Mouse (Mus musculus) liver, adult 2 months (tissue): Measurements from ENCODE around the gene Rdh5. TPM values are rescaled to one million over a fixed set of nuclear protein-coding genes. Genes with fewer than 3 reads are reported as not detected.

Source experiments
- DNase-seq: peaks from one replicate; pipeline ENCODE4 v3.0.0-alpha.2; 2011; ENCODE audit warnings: low read depth, low spot score; ENCODE audit errors: extremely low read depth
- H3K27ac ChIP-seq: fragments of 200-500 bp; replicated peaks from 2 replicates; pipeline ENCODE4 v1.5.1; 2012; ENCODE audit warnings: low read depth, mild to moderate bottlenecking, control low read depth, inconsistent platforms, low read length; ENCODE audit not compliant: insufficient read depth
- H3K27me3 ChIP-seq: fragments of 200-500 bp; 2 replicates; pipeline ENCODE4 v1.6.1; 2012; ENCODE audit warnings: mild to moderate bottlenecking, moderate library complexity, low read length, inconsistent platforms; ENCODE audit not compliant: control insufficient read depth, insufficient read depth
- H3K36me3 ChIP-seq: fragments of 200-500 bp; 2 replicates; pipeline ENCODE4 v1.6.1; 2012; ENCODE audit warnings: low read length, inconsistent platforms; ENCODE audit not compliant: control insufficient read depth, insufficient read depth
- H3K4me1 ChIP-seq: fragments of 200-500 bp; 2 replicates; pipeline ENCODE4 v1.6.1; 2011; ENCODE audit warnings: low read length; ENCODE audit not compliant: control insufficient read depth, insufficient read depth
- H3K4me3 ChIP-seq: fragments of 200-500 bp; 2 replicates; pipeline ENCODE4 v1.5.1; 2011; ENCODE audit warnings: low read depth, mild to moderate bottlenecking, control low read depth, low read length, moderate library complexity; ENCODE audit not compliant: insufficient read depth
- H3K79me2 ChIP-seq: fragments of 200-500 bp; 2 replicates; pipeline ENCODE4 v1.6.1; 2012; ENCODE audit warnings: inconsistent platforms, mild to moderate bottlenecking, low read length, moderate library complexity; ENCODE audit not compliant: control insufficient read depth, insufficient read depth
- H3K9ac ChIP-seq: fragments of 200-500 bp; 2 replicates; pipeline ENCODE4 v1.6.1; 2012; ENCODE audit warnings: low read depth, mild to moderate bottlenecking, control low read depth, inconsistent platforms, low read length
- CTCF ChIP-seq: fragments of 200-500 bp; IDR thresholded peaks from 2 replicates; pipeline ENCODE4 v1.5.1; 2011; ENCODE audit warnings: low read depth, low read length, control low read depth
- POLR2A ChIP-seq: fragments of 200-500 bp; IDR thresholded peaks from 2 replicates; pipeline ENCODE4 v1.6.1; 2011; ENCODE audit warnings: low read length, control low read depth; ENCODE audit not compliant: insufficient read depth; ENCODE audit errors: extremely low read depth
- WGBS: fragments of 180-500 bp; shearing (Covaris S2); methylation state at CpG from one replicate; pipeline ENCODE4 v1.1.7; 2018; 5-methylcytosine and 5-hydroxymethylcytosine counted together
- polyA plus RNA-seq: library from polyadenylated mRNA; depleted of rRNA; stranded (reverse); fragments of >200 nt; gene quantifications from 2 replicates; pipeline ENCODE4 v1.2.3, GENCODE M21; 2012
- total RNA-seq: library from RNA; depleted of rRNA; stranded (reverse); fragments of >200 nt; gene quantifications from 2 replicates; pipeline ENCODE4 v1.2.3, GENCODE M21; 2014

Rdh5 gene
- total and polyA plus RNA-seq, 2 experiments: 33.8 to 86.2 TPM

DNA sequence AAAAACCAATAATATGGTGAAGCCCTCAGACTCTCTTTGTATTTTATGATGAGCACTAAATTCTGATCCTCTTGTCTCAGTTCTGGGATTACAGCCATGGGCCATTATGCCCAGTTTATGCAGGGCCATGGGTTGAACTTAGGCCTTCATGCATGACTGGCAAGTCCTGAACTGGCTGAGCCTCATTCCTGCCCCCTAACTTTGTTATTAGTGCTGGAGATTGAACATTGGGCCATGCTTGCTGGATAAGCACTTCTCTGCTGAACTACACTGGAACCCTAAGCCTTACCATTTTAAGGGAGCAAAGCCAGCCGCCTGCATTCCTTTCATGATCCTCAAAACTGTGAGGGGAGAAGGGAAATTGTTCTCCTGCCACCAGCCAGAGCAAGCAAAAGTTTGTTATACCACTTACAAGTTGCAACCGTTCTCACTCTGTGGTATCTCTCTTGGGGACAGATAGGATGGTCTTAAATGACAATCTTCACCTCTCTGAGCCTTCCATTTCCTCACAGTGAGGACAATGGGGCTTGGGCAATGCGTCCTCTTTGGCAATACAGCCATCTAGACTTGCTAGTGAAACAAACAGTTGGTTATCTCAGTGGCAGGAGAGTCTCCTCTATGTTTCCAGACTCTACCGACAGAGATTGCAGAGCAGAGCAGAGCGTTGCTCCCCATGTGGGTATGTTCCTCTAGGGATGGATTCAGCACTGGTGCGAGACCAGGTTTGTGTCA lies 22.8 kb downstream of the Rdh5 start:
- Histone ChIP-seq H3K79me2 (no peaks in the 10 kb centered on the region), H3K27me3 (0 out of 2 replicates have a peak, but pooled peaks cover 4% of the 10 kb centered on the region), H3K4me1 (peaks cover 3% of the 10 kb centered on the region; the same call in 1 of the 2 replicates), H3K27ac (no peak overlapping the region), H3K9ac (no peak overlapping the region), H3K4me3 (no peak overlapping the region), H3K36me3 (no peaks in the 10 kb centered on the region)
- DNase-seq: no peak
- TF ChIP-seq POLR2A (no peak), CTCF (no peak)
- 76% methylated on average over 6 of the region's 6 CpGs for WGBS

GRCm38 (mm10) chr10:128897501-128897900 lies 25.2 kb downstream of the Rdh5 start:
- no peak for DNase-seq
- H3K36me3 ChIP-seq: no peaks in the 10 kb centered on the region
- 13% methylated on average over 1 of the region's 1 CpGs for WGBS
- H3K27ac ChIP-seq: no peak overlapping the region
- H3K79me2 ChIP-seq: no peaks in the 10 kb centered on the region
- H3K4me1 ChIP-seq: peaks cover 3% of the 10 kb centered on the region; the same call in 1 of the 2 replicates
- no peak overlapping the region for H3K9ac ChIP-seq
- H3K27me3 ChIP-seq: peaks cover 4% of the 10 kb centered on the region; the same call in 1 of the 2 replicates
- TF ChIP-seq POLR2A (no peak), CTCF (no peak)
- no peak overlapping the region for H3K4me3 ChIP-seq

DNA sequence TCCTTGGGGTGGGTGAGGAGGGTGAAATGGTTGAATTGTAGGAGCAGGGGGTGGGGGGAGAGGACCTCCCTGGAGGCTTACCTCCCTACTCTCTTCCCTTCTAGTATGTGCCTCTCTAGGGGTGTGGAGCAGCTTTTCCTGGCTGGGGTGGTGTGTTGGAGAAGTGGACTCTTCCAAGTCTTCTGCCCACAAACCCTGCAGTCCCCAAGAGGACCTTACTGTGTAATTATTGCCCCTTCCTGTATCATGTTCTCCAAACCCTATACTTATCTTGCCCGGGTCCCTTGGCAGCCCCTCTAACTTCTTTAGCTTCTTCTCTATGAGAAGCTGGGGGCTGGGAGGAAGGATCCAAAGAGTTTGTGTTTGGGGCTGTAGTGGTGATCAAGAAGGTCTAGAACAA lies 25.9 kb downstream of the Rdh5 start:
- H3K36me3 ChIP-seq: no peaks in the 10 kb centered on the region
- DNase-seq: no peak
- H3K4me1 ChIP-seq: peaks cover 3% of the 10 kb centered on the region; the same call in 1 of the 2 replicates
- no peak overlapping the region for H3K9ac ChIP-seq
- H3K4me3 ChIP-seq: no peak overlapping the region
- TF ChIP-seq CTCF (no peak), POLR2A (no peak)
- H3K27ac ChIP-seq: no peak overlapping the region
- WGBS: 37% methylated on average over 1 of the region's 1 CpGs
- H3K27me3 ChIP-seq: peaks cover 4% of the 10 kb centered on the region; the same call in 1 of the 2 replicates
- H3K79me2 ChIP-seq: no peaks in the 10 kb centered on the region

GRCm38 (mm10) chr10:128895952-128896693 lies 26.6 kb downstream of the Rdh5 start:
- Histone ChIP-seq H3K9ac (no peak overlapping the region), H3K4me1 (peaks cover 4% of the 10 kb centered on the region; the same call in 1 of the 2 replicates), H3K36me3 (no peaks in the 10 kb centered on the region), H3K4me3 (no peak overlapping the region), H3K27ac (no peak overlapping the region), H3K27me3 (peaks cover 5% of the 10 kb centered on the region; the same call in 1 of the 2 replicates), H3K79me2 (no peaks in the 10 kb centered on the region)
- no peak for TF ChIP-seq POLR2A
- no peak for TF ChIP-seq CTCF
- 20% methylated on average over 17 of the region's 17 CpGs for WGBS
- DNase-seq: no peak

- Histone ChIP-seq H3K4me3 (no peak overlapping the region), H3K36me3 (no peaks in the 10 kb centered on the region), H3K79me2 (no peaks in the 10 kb centered on the region), H3K27me3 (peaks cover 12% of the 10 kb centered on the region; the same call in 1 of the 2 replicates), H3K4me1 (peaks cover 7% of the 10 kb centered on the region; the same call in 1 of the 2 replicates), H3K27ac (no peak overlapping the region), H3K9ac (no peak overlapping the region)
- TF ChIP-seq POLR2A (no peak), CTCF (peak; percentile 49)
- peak; percentile 74 for DNase-seq
- under 1% methylated on average over 9 of the region's 9 CpGs for whole genome bisulfite sequencing
Measured at GRCm38 (mm10) chr10:128895437-128895836, 27.3 kb downstream of the Rdh5 start.
